Mouse (Mus musculus) MEL (cell line): Measurements from ENCODE around the gene Cspg4. TPM values are rescaled to one million over a fixed set of nuclear protein-coding genes. Genes with fewer than 3 reads are reported as not detected.

Source experiments
- DNase-seq: peaks from one replicate; pipeline ENCODE4 v3.0.0; 2011; ENCODE audit warnings: low read depth, low spot score
- H3K27ac ChIP-seq: 2 replicates; pipeline ENCODE4 v1.5.1; 2012; ENCODE audit warnings: low read depth, mild to moderate bottlenecking, control low read depth, low read length, moderate library complexity; ENCODE audit not compliant: control insufficient read depth
- H3K27me3 ChIP-seq, 2 experiments: fragments of 150-350 bp in 1 of 2; sonication (generic) in 1 of 2; 2 replicates each; pipeline ENCODE4 v1.6.1; 2012; ENCODE audit warnings: low read length in 2 of 2, mild to moderate bottlenecking in 2 of 2, improper control_type of control experiment in 1 of 2, moderate library complexity in 1 of 2; ENCODE audit not compliant: insufficient read depth in 2 of 2, control insufficient read depth in 1 of 2
- H3K36me3 ChIP-seq, 2 experiments: 2 replicates each; pipeline ENCODE4 v1.6.1; 2012 to 2014; ENCODE audit warnings: low read length in 2 of 2, improper control_type of control experiment in 1 of 2, inconsistent platforms in 1 of 2, mild to moderate bottlenecking in 1 of 2; ENCODE audit not compliant: insufficient read depth in 2 of 2, control insufficient read depth in 1 of 2
- H3K4me1 ChIP-seq, 2 experiments: fragments of 150-350 bp in 1 of 2; sonication (generic) in 1 of 2; 2 replicates each; pipeline ENCODE4 v1.6.1; 2012; ENCODE audit warnings: low read length in 2 of 2, improper control_type of control experiment in 1 of 2, mild to moderate bottlenecking in 1 of 2; ENCODE audit not compliant: insufficient read depth in 2 of 2, control insufficient read depth in 1 of 2
- H3K4me3 ChIP-seq, 2 experiments: fragments of 150-350 bp in 1 of 2; sonication (generic) in 1 of 2; 2 replicates each; pipeline ENCODE4 v1.5.1; 2012; ENCODE audit warnings: low read depth in 2 of 2, low read length in 2 of 2, mild to moderate bottlenecking in 2 of 2, moderate library complexity in 2 of 2, control low read depth in 1 of 2, improper control_type of control experiment in 1 of 2; ENCODE audit not compliant: control insufficient read depth in 1 of 2, insufficient read depth in 1 of 2
- H3K79me2 ChIP-seq: 2 replicates; pipeline ENCODE4 v1.6.1; 2012; ENCODE audit warnings: mild to moderate bottlenecking, low read length, moderate library complexity; ENCODE audit not compliant: control insufficient read depth, poor library complexity, insufficient read depth
- H3K9ac ChIP-seq: 2 replicates; pipeline ENCODE4 v1.6.1; 2012; ENCODE audit warnings: low read depth, mild to moderate bottlenecking, control low read depth, low read length, moderate library complexity; ENCODE audit not compliant: control insufficient read depth, poor library complexity, severe bottlenecking
- H3K9me3 ChIP-seq: fragments of 150-350 bp; sonication (generic); replicated peaks from 2 replicates; pipeline ENCODE4 v1.6.1; 2012; ENCODE audit warnings: mild to moderate bottlenecking, low read length, improper control_type of control experiment, moderate library complexity; ENCODE audit not compliant: insufficient read depth
- BHLHE40 ChIP-seq: IDR thresholded peaks from 2 replicates; pipeline ENCODE4 v1.6.1; 2012; ENCODE audit warnings: low read depth, mild to moderate bottlenecking, inconsistent platforms, low read length, improper control_type of control experiment, borderline replicate concordance
- CTCF ChIP-seq, 3 experiments: IDR thresholded peaks in 2 of 3; conservative IDR thresholded peaks in 1 of 3; 2 replicates each; pipeline ENCODE4 v1.5.1; 2011 to 2012; ENCODE audit warnings: low read length in 3 of 3, low read depth in 2 of 3, mild to moderate bottlenecking in 2 of 3, improper control_type of control experiment in 1 of 3, inconsistent platforms in 1 of 3, mixed read lengths in 1 of 3, moderate library complexity in 1 of 3; ENCODE audit not compliant: control insufficient read depth in 1 of 3, insufficient read depth in 1 of 3, poor library complexity in 1 of 3, severe bottlenecking in 1 of 3
- E2F4 ChIP-seq: IDR thresholded peaks from 2 replicates; pipeline ENCODE4 v1.6.1; 2011; ENCODE audit warnings: low read depth, low read length, improper control_type of control experiment, borderline replicate concordance
- EP300 ChIP-seq, 2 experiments: IDR thresholded peaks; 2 replicates each; pipeline ENCODE4 v1.6.1; 2011; ENCODE audit warnings: improper control_type of control experiment in 2 of 2, low read length in 2 of 2, low read depth in 1 of 2, mild to moderate bottlenecking in 1 of 2
- ETS1 ChIP-seq: IDR thresholded peaks from 2 replicates; pipeline ENCODE4 v1.6.1; 2012; ENCODE audit warnings: low read depth, mild to moderate bottlenecking, inconsistent platforms, low read length, improper control_type of control experiment, moderate library complexity
- GABPA ChIP-seq: IDR thresholded peaks from 2 replicates; pipeline ENCODE4 v1.6.1; 2012; ENCODE audit warnings: low read depth, mild to moderate bottlenecking, inconsistent platforms, low read length, improper control_type of control experiment, moderate library complexity
- GATA1 ChIP-seq: IDR thresholded peaks from 2 replicates; pipeline ENCODE4 v1.6.1; 2011; ENCODE audit warnings: low read depth, low read length, improper control_type of control experiment
- HCFC1 ChIP-seq: IDR thresholded peaks from 2 replicates; pipeline ENCODE4 v1.6.1; 2012; ENCODE audit warnings: low read depth, mild to moderate bottlenecking, inconsistent platforms, low read length, improper control_type of control experiment, moderate library complexity
- JUND ChIP-seq: IDR thresholded peaks from 2 replicates; pipeline ENCODE4 v1.6.1; 2011; ENCODE audit warnings: low read depth, mild to moderate bottlenecking, improper control_type of control experiment, low read length
- KAT2A ChIP-seq: conservative IDR thresholded peaks from 2 replicates; pipeline ENCODE4 v1.6.1; 2012; ENCODE audit warnings: low read depth, low read length, improper control_type of control experiment, inconsistent platforms
- MAX ChIP-seq: IDR thresholded peaks from 2 replicates; pipeline ENCODE4 v1.6.1; 2011; ENCODE audit warnings: low read length, improper control_type of control experiment
- MAZ ChIP-seq: IDR thresholded peaks from 2 replicates; pipeline ENCODE4 v1.6.1; 2012; ENCODE audit warnings: low read depth, mild to moderate bottlenecking, inconsistent platforms, low read length, improper control_type of control experiment
- MEF2A ChIP-seq: IDR thresholded peaks from 2 replicates; pipeline ENCODE4 v1.6.1; 2014; ENCODE audit warnings: low read depth, mild to moderate bottlenecking, inconsistent platforms, low read length, improper control_type of control experiment; ENCODE audit not compliant: poor library complexity, insufficient replicate concordance, severe bottlenecking; ENCODE audit errors: extremely low read depth
- MXI1 ChIP-seq: IDR thresholded peaks from 2 replicates; pipeline ENCODE4 v1.6.1; 2011; ENCODE audit warnings: mild to moderate bottlenecking, low read depth, low read length, improper control_type of control experiment
- MYB ChIP-seq: IDR thresholded peaks from 2 replicates; pipeline ENCODE4 v1.6.1; 2011; ENCODE audit warnings: mild to moderate bottlenecking, low read depth, low read length, improper control_type of control experiment
- MYC ChIP-seq: IDR thresholded peaks from 2 replicates; pipeline ENCODE4 v1.6.1; 2011; ENCODE audit warnings: low read depth, mild to moderate bottlenecking, low read length, improper control_type of control experiment, moderate library complexity
- NELFE ChIP-seq: IDR thresholded peaks from 2 replicates; pipeline ENCODE4 v1.6.1; 2011; ENCODE audit warnings: low read depth, low read length, improper control_type of control experiment
- POLR2A ChIP-seq, 2 experiments: IDR thresholded peaks; 2 replicates each; pipeline ENCODE4 v1.6.1; 2011 to 2012; ENCODE audit warnings: low read length in 2 of 2, mild to moderate bottlenecking in 2 of 2, control low read depth in 1 of 2, improper control_type of control experiment in 1 of 2, low read depth in 1 of 2, moderate library complexity in 1 of 2; ENCODE audit not compliant: control insufficient read depth in 1 of 2, insufficient read depth in 1 of 2, poor library complexity in 1 of 2
- POLR2AphosphoS2 ChIP-seq: IDR thresholded peaks from 2 replicates; pipeline ENCODE4 v1.6.1; 2011; ENCODE audit warnings: low read length, improper control_type of control experiment
- RAD21 ChIP-seq: IDR thresholded peaks from 2 replicates; pipeline ENCODE4 v1.6.1; 2011; ENCODE audit warnings: mild to moderate bottlenecking, low read depth, low read length, improper control_type of control experiment
- RCOR1 ChIP-seq: IDR thresholded peaks from 2 replicates; pipeline ENCODE4 v1.6.1; 2012; ENCODE audit warnings: low read depth, mild to moderate bottlenecking, inconsistent platforms, low read length, improper control_type of control experiment
- TAL1 ChIP-seq: IDR thresholded peaks from 2 replicates; pipeline ENCODE4 v1.6.1; 2012; ENCODE audit warnings: mild to moderate bottlenecking, inconsistent platforms, low read length, moderate library complexity, mixed read lengths
- TBP ChIP-seq: IDR thresholded peaks from 2 replicates; pipeline ENCODE4 v1.8.0; 2011; ENCODE audit warnings: low read depth, low read length, improper control_type of control experiment
- TCF12 ChIP-seq: IDR thresholded peaks from 2 replicates; pipeline ENCODE4 v1.6.1; 2014; ENCODE audit warnings: low read depth, mild to moderate bottlenecking, inconsistent platforms, low read length, improper control_type of control experiment, moderate library complexity
- UBTF ChIP-seq: IDR thresholded peaks from 2 replicates; pipeline ENCODE4 v1.6.1; 2012; ENCODE audit warnings: low read depth, mild to moderate bottlenecking, inconsistent platforms, low read length, improper control_type of control experiment, moderate library complexity, borderline replicate concordance; ENCODE audit not compliant: insufficient read depth
- USF1 ChIP-seq: IDR thresholded peaks from 2 replicates; pipeline ENCODE4 v1.6.1; 2014; ENCODE audit warnings: low read depth, mild to moderate bottlenecking, inconsistent platforms, low read length, improper control_type of control experiment, moderate library complexity
- USF2 ChIP-seq, 2 experiments: IDR thresholded peaks; 2 replicates each; pipeline ENCODE4 v1.6.1; 2011 to 2012; ENCODE audit warnings: improper control_type of control experiment in 2 of 2, low read length in 2 of 2, borderline replicate concordance in 1 of 2, inconsistent platforms in 1 of 2, low read depth in 1 of 2, mild to moderate bottlenecking in 1 of 2; ENCODE audit not compliant: insufficient read depth in 1 of 2
- ZC3H11A ChIP-seq: IDR thresholded peaks from 2 replicates; pipeline ENCODE4 v1.6.1; 2012; ENCODE audit warnings: low read depth, mild to moderate bottlenecking, inconsistent platforms, low read length, improper control_type of control experiment
- ZKSCAN1 ChIP-seq: IDR thresholded peaks from 2 replicates; pipeline ENCODE4 v1.6.1; 2012; ENCODE audit warnings: low read depth, mild to moderate bottlenecking, inconsistent platforms, low read length, improper control_type of control experiment, moderate library complexity
- ZNF384 ChIP-seq: IDR thresholded peaks from 2 replicates; pipeline ENCODE4 v1.6.1; 2012; ENCODE audit warnings: low read depth, mild to moderate bottlenecking, inconsistent platforms, low read length, improper control_type of control experiment
- polyA plus RNA-seq, 2 experiments: library from polyadenylated mRNA; stranded (reverse) in 1 of 2; unstranded in 1 of 2; fragments of >175 nt in 1 of 2; fragments of >200 nt in 1 of 2; gene quantifications; 2 replicates each; pipeline versions ENCODE4 v1.2.1 to v1.2.4; 2012; ENCODE audit warnings: low replicate concordance in 2 of 2, low read depth in 1 of 2; ENCODE audit not compliant: insufficient read length in 2 of 2, insufficient read depth in 1 of 2, missing spikeins in 1 of 2
- total RNA-seq: library from RNA; depleted of rRNA; stranded (reverse); fragments of 300-350 nt; gene quantifications from 2 replicates; pipeline ENCODE4 v1.2.3, GENCODE M21; 2012

Gene Cspg4
- total and polyA plus RNA-seq, 3 experiments, result 0.15 to 0.23 TPM; not detected in 1

GRCm38 (mm10) chr9:56901187-56901586 is 36.4 kb downstream of the Cspg4 start:
- H3K4me1 ChIP-seq, result peaks cover 9 to 26% of the 10 kb centered on the region in 2 experiments
- no peak for TF ChIP-seq POLR2A (IDR thresholded peaks at IDR 0.05; ENCODE audit: control insufficient read depth in 1 of 2, insufficient read depth in 1 of 2, low read depth in 1 of 2, low read length in 2 of 2, poor library complexity in 1 of 2)
- TF ChIP-seq ZKSCAN1, result no peak
- no peak for TF ChIP-seq POLR2AphosphoS2
- TF ChIP-seq TAL1, result no peak
- no peak for TF ChIP-seq E2F4
- TF ChIP-seq TBP, result no peak
- TF ChIP-seq JUND, result no peak
- TF ChIP-seq USF1, result no peak
- TF ChIP-seq USF2 (IDR thresholded peaks at IDR 0.05; ENCODE audit: borderline replicate concordance in 1 of 2, insufficient read depth in 1 of 2, low read depth in 1 of 2, low read length in 2 of 2), result no peak
- TF ChIP-seq ZNF384, result no peak
- TF ChIP-seq, all 39 proteins: peak for 0
- Histone ChIP-seq H3K9ac (no peak overlapping the region), H3K27me3 (no peaks in the 10 kb centered on the region), H3K27ac (no peak overlapping the region), H3K36me3 (peaks cover 0 to 21% of the 10 kb centered on the region in 2 experiments; a peak in 2 of 4 replicates), H3K9me3 (no peaks in the 10 kb centered on the region), H3K79me2 (no peaks in the 10 kb centered on the region), H3K4me3 (no peak overlapping the region)
- DNase-seq, result no peak

- H3K4me3 ChIP-seq, result no peak overlapping the region
- H3K79me2 ChIP-seq, result no peaks in the 10 kb centered on the region
- peaks cover 0 to 22% of the 10 kb centered on the region in 2 experiments; a peak in 2 of 4 replicates for H3K36me3 ChIP-seq
- H3K9me3 ChIP-seq, result no peaks in the 10 kb centered on the region
- no peak overlapping the region for H3K9ac ChIP-seq
- no peaks in the 10 kb centered on the region for H3K27me3 ChIP-seq
- TF ChIP-seq ZNF384, result no peak
- TF ChIP-seq JUND, result no peak
- no peak for TF ChIP-seq TCF12
- no peak for TF ChIP-seq CTCF (IDR thresholded peaks at IDR 0.05 in 2 of 3, conservative IDR thresholded peaks at IDR 0.05 in 1 of 3; ENCODE audit: control insufficient read depth in 1 of 3, insufficient read depth in 1 of 3, low read depth in 2 of 3, low read length in 3 of 3, poor library complexity in 1 of 3, severe bottlenecking in 1 of 3)
- no peak for TF ChIP-seq MYC
- peak; percentile 79 for TF ChIP-seq GATA1
- 0 out of 2 replicates have a peak, but pooled peaks have one; percentile 28 for TF ChIP-seq ETS1
- TF ChIP-seq KAT2A, result no peak
- no peak for TF ChIP-seq E2F4
- no peak for TF ChIP-seq USF2 (IDR thresholded peaks at IDR 0.05; ENCODE audit: borderline replicate concordance in 1 of 2, insufficient read depth in 1 of 2, low read depth in 1 of 2, low read length in 2 of 2)
- peak; percentile 64 to 65 for TF ChIP-seq EP300 (IDR thresholded peaks at IDR 0.05; ENCODE audit: low read depth in 1 of 2, low read length in 2 of 2)
- TF ChIP-seq MEF2A, result no peak
- no peak for TF ChIP-seq ZC3H11A
- no peak for TF ChIP-seq UBTF
- TF ChIP-seq MAZ, result no peak
- no peak for TF ChIP-seq HCFC1
- no peak for TF ChIP-seq POLR2A (IDR thresholded peaks at IDR 0.05; ENCODE audit: control insufficient read depth in 1 of 2, insufficient read depth in 1 of 2, low read depth in 1 of 2, low read length in 2 of 2, poor library complexity in 1 of 2)
- peak; percentile 59; the same call in 1 of the 2 replicates for TF ChIP-seq RCOR1
- no peak for TF ChIP-seq POLR2AphosphoS2
- no peak for TF ChIP-seq MAX
- TF ChIP-seq RAD21, result no peak
- no peak for TF ChIP-seq BHLHE40
- no peak for TF ChIP-seq NELFE
- TF ChIP-seq TAL1, result no peak
- no peak for TF ChIP-seq USF1
- TF ChIP-seq MYB, result no peak
- TF ChIP-seq GABPA, result no peak
- no peak; the same call in 1 of the 2 replicates for TF ChIP-seq MXI1
- DNase-seq, result peak; percentile 63
- peaks cover 9 to 33% of the 10 kb centered on the region in 2 experiments for H3K4me1 ChIP-seq
- H3K27ac ChIP-seq, result peak overlapping the region; percentile 62
Measured at GRCm38 (mm10) chr9:56903662-56904061, 38.8 kb downstream of the Cspg4 start.
